Mouse (Mus musculus) cerebellum, adult 11-12 months (tissue): Measurements from ENCODE around the gene Tmem132a.

ENCODE experiments used
- DNase-seq: peaks from one replicate; pipeline ENCODE4 v3.0.0; 2022

The Tmem132a gene

GRCm38 (mm10) chr19:10869886-10870527 is at the start of gene Tmem132a:
Tmem132a (minus strand) TSS chr19:10869940.
- peak; percentile 78 for DNase-seq

DNA sequence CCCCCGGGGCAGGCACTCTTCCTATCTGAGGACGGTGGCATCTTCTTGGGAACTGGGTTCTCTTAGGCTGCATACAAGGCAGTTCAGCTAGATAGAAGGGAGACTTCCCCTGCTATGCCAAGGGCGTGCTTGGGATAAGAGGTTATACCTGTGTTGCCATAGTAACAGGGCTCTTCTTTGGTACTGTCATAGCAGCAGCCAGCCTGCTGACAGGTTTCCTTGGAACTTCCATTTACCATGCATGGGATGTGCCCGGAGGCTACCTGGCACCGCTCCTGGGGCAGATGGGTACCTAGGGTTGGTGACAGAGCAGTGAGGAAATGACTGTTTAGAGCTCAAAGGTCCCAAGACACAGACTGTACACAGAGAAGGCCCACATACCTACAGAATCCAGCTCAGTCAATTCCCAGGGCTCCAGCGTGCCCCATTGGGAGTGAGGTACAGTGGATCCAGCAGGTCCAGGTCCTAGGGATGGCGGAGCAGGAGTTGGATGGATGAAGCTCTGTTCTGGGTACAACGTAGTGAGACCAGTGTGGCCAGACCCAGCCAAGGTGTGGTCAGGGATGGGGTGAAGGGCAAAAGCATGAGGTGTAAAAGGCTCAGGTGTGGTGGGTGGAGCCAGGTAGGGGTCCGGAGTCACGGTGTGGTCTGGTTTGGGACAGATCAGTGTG is 48.7 kb upstream of the Tmem132a start:
- no peak for DNase-seq

GRCm38 (mm10) chr19:10916506-10916905 is 46.8 kb upstream of the Tmem132a start:
- no peak for DNase-seq

DNA sequence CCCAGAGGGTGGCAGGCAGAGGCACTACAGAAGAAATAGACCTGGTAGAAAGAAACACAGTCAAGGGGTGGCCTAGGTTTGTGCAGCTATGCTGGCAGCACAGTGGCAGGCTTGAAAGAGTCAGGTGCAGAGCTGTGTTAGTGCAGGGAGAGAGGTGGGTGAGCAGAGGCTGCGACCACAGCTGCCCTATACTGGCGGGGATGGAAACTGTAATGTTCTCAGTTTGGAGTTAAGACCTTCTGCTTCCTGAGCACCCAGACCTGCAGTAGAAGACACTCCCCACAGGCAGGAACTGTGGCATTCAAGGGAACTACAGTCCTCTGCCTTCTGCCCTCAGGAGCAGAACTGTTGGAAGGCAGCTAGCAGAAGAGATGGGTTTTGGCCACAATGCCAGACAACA is 45.1 kb upstream of the Tmem132a start:
- no peak for DNase-seq

DNA sequence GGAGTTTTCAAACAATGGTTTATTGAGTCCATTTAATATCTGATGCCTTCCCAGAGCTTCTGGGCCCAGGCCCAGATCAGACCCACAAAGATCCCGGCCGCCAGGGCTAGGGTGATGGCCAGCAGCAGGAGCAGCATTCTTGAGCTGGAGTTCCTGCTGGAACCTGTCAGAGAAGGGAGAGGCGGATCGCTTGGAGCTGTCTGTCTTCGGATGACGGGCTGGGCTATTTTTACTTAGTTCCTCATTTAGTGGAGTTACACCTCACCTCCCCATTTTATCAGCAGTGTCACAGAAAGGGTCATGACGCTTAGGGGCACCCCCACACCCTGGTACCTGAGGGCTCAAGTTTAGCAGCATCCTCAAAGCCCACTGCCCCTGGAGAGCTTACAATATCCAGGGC is 44.6 kb upstream of the Tmem132a start:
- DNase-seq, result no peak

- DNase-seq, result no peak
These were observed 39.5 kb upstream of the Tmem132a start for GRCm38 (mm10) chr19:10909087-10909721.

GRCm38 (mm10) chr19:10907891-10908290 is 38.2 kb upstream of the Tmem132a start:
- no peak for DNase-seq

DNA sequence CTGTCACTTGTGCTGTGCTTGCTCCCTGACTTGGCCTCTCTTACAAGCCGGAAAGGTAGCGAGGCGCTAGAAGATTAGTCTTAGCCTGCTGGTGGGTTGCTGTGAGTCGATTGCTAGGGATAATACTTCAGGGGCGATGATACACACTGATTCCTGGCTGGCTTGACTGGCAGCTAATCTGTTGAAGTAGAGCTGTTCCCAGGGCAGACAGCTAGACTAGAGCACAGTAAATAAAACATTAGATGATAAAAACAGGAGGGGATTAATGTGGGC is 35.9 kb upstream of the Tmem132a start:
- DNase-seq, result no peak

GRCm38 (mm10) chr19:10904927-10905727 is 35.4 kb upstream of the Tmem132a start:
- no peak for DNase-seq

- DNase-seq, result no peak
These were observed 34.8 kb upstream of the Tmem132a start for GRCm38 (mm10) chr19:10904512-10904911.

DNA sequence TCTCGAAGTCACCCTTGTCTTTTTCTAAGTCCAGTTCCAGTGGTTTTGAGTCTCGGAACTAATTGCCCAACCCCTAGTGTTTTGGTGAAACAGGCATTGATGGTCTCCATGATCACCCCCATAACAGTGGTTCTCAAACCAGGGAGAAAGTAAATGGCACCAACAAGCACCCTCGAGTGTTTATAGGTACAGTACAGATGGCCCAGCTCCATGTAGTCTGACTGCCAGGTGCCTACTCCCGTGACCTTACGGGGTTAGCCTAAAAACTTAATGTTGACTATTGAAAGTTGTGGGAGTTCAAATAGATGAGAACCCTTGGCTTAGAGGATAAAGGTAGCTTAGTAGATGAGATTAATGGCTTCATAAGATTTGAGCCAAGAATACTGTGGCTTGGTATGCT is 31.3 kb upstream of the Tmem132a start:
- peak; percentile 1 for DNase-seq

DNA sequence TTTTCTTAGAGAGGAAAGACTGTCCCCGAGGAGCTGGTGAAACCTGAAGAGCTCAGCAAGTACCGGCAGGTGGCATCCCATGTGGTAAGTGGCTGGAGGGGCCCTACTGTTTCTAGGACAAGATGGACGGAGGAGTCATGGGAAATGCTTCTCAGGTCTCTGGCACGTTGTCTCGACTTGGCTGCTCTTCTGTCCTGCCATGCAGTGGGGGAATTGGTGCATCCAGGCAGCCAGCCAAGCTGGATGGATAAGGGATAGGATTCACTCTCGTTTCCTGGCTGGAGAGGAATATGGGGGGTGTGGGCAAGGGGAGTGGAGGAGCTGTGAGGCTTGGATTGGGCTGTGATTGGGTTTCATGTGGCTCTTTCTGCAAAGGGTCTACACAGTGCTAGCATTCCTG is 30.6 kb upstream of the Tmem132a start:
- DNase-seq, result no peak

GRCm38 (mm10) chr19:10897491-10897890 is 27.8 kb upstream of the Tmem132a start:
- DNase-seq, result no peak

DNA sequence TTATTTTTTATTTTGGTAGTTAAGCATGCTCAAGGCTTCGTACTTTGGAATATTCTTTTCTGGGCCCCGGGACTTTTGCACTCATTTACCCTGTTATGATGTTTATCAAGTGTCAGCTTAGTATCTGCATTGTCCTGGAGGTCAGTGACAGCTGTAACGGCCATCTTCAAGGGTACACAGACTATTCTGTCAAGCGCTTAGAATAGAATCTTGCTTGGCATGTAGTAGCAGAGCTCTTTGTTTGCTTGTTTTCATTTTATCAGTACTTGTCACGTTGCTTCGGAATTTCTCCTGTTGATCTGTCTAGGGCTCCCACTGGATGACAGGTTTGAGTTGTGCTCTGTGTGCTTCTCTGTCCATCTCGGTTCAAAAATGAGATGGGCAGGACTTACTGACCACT is 27.1 kb upstream of the Tmem132a start:
- no peak for DNase-seq

GRCm38 (mm10) chr19:10895708-10896107 is 26.0 kb upstream of the Tmem132a start:
- DNase-seq, result no peak

- DNase-seq, result peak; percentile 98
These were observed 25.3 kb upstream of the Tmem132a start, which contains the start of gene Prpf19 for GRCm38 (mm10) chr19:10895016-10895528. Prpf19 (plus strand) TSS chr19:10895231.

DNA sequence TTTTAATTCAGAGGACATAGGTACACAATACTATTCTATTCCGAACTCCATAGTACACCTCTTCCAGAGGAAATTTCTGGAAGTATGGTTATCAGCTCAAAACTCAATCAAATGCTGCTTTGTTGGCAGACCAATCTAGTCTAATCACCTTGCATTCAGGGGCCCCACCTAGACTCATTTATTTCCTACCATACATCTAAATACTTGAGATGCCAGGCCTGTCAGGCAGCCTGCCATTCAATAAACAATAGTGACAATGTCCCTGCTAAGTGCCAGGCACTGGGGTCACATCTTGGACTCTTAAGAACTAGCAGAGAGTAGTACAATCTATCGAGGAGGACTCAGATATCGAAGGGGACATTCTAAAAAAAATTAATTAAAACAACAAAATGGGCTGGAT is 22.5 kb upstream of the Tmem132a start:
- DNase-seq, result no peak

GRCm38 (mm10) chr19:10881426-10882154 is 11.8 kb upstream of the Tmem132a start, which contains the start of gene Tmem109:
Tmem109 (minus strand) TSS chr19:10882001.
- DNase-seq, result peak; percentile 97

DNA sequence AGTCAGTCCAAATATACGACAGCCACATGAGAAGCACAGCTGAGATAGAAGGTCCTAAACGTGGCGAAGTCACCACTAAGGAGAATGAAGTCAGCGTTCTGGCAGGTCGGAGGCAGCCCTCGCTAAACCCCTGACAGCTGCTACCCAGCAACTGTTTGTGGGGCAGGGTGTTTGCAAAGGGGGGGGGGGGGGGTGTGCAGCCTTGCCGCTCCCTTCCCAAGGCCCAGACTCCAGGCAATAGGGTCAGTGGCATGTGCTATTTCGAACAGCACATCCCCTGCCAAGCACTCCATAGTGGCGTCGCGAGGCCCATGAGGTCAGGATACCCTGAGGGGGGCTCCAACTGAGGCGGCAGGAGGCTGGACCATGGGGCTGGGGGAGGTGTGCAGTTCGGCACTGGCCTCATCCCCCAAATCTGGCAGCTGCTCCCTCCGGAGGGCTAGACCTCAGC is 11.3 kb upstream of the Tmem132a start:
- no peak for DNase-seq

DNA sequence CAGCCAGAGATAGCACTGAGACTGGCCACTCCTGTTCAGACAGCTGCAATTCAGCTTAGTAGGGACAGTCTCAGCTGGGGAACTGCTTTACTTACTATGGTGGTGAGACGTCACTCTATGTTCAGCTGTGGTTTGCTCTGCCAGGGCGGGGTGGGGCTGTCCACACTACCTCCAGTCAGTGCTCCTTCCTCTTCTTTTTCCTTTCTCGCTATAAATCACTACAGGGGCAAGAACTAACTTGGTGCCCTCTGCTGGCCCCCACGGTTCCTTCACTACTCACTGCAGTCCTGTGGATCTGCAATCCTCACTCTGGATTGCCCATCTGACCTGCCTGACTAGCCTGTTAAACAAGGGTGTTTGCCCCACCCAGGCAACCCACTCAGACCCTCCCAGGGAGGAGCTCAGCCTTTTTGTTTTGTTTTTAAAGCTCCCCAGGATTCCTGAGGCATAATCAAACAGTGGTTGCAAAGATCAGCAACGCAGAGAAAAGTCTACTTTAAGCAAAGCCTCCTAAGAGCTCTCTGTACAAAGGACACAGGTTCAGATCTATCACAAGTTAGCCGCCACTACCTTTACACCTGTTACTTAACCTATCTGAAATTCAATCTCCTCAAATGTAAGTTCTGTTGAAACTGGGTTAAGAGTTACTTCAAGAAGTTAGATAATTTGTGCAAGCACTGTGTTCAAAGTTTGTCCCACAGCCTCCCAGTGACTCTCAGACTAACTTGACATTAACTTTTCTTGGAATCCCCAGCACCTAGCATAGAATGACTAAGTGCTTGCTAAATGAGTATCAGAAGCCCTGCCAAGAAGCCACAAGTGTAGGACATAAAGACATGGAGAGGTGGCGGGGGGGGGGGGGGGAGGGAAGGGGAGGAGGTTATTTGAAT is 10.6 kb upstream of the Tmem132a start:
- DNase-seq, result peak; percentile 75

DNA sequence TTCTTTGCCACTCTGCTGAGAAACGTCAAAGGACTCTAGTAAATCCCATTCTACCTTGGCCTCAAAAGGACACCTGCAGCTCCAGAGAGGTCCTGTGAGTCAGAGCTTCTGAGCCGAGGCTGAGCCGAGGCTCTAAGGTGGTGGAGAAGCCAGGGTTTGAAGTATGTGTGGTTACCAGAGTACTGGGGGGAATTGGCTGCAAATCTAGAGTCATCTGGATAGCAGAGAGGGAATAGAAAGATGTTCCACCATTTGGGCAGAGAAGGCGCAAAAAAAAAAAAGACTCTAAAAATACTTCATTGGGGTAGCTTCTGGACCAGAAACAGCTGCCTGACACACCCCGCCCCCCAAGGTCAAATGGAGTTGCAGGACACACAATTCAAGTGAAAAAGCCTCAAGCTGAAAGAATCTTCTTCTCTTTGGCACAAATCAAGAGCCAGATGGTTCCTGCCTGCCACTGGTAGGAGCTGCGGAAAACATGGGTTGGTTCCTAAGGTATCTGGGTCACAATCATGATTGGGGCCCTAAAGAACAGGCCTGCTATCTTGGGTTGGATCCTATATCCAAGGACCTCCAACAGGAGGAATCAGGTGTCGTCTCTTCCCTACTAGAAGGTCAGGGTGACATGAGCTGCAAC is 8.6 kb upstream of the Tmem132a start:
- DNase-seq, result peak; percentile 84
